Mouse (Mus musculus): ENCODE data around the gene Serpina1d.
"Not testable (repeated sequence)": the region's sequence is repeated elsewhere in the genome, so short reads cannot be mapped to it uniquely, and the experiment has no call there.

- not testable (repeated sequence) for TF ChIP-seq CTCF (IDR thresholded peaks at IDR 0.05; ENCODE audit: control insufficient read depth, insufficient read depth, insufficient read length); USF1 (IDR thresholded peaks at IDR 0.05; ENCODE audit: low read depth); MAX (IDR thresholded peaks at IDR 0.05); MYOD1 (IDR thresholded peaks at IDR 0.05; ENCODE audit: control insufficient read depth, insufficient read length, low read depth); MYOG (IDR thresholded peaks at IDR 0.05; ENCODE audit: control insufficient read depth, extremely low read depth, insufficient read length); FOSL1 (IDR thresholded peaks at IDR 0.05; ENCODE audit: insufficient read depth, low read length, poor library complexity, severe bottlenecking)
Measured at GRCm38 (mm10) chr12:103763083-103763482, 10.3 kb downstream of the Serpina1d start.

All from C2C12 (cell line).